Comparison of ENCODE assay signal across 7 mouse cellular contexts in genomic region chr11:120703696-120704454, GRCm38 (mm10). TPM values are rescaled to one million over a fixed set of nuclear protein-coding genes. Genes with fewer than 3 reads are reported as not detected.
A peak's percentile ranks its signal among the peaks of the same experiment; 100 is the strongest.
DNase-seq lines count a peak whose midpoint lies in the region; ATAC-seq and TF ChIP-seq lines count a peak whose summit lies in the region.

No protein-coding gene starts in this region.

- no peak for DNase-seq in kidney, adult 11 months
- peak; percentile 81 for DNase-seq in NIH3T3 (ENCODE audit: low read depth)
- DNase-seq in testis, postnatal 10 days (ENCODE audit: low spot score), result no peak
- no peak for DNase-seq in B cell, adult 2 months

- H3K27ac ChIP-seq in kidney, embryonic 14.5 days (ENCODE audit: low read depth, low read length), result peak overlapping the region; percentile 56; the same call in 1 of the 2 replicates
- peak overlapping the region; percentile 27; the same call in 1 of the 2 replicates for H3K27ac ChIP-seq in embryonic fibroblast, embryonic 13.5 days (ENCODE audit: insufficient read depth, low read length)
- 0 out of 2 replicates have a peak overlapping the region, but pooled peaks have one; percentile 25 for H3K27ac ChIP-seq in midbrain, embryonic 13.5 days

- H3K36me3 ChIP-seq in kidney, embryonic 14.5 days (ENCODE audit: control insufficient read depth, insufficient read depth, low read length), result peaks cover 20% of the 10 kb centered on the region
- H3K36me3 ChIP-seq in midbrain, embryonic 13.5 days, result peaks cover 45% of the 10 kb centered on the region

- no peak for TF ChIP-seq POLR2A in embryonic fibroblast, embryonic 13.5 days (IDR thresholded peaks at IDR 0.05; ENCODE audit: low read depth, low read length)

- H3K9ac ChIP-seq in kidney, embryonic 14.5 days (ENCODE audit: low read depth, low read length), result peak overlapping the region; percentile 34; the same call in 1 of the 2 replicates
- peak overlapping the region; percentile 42 for H3K9ac ChIP-seq in midbrain, embryonic 13.5 days (replicated peaks)

- peaks cover 44% of the 10 kb centered on the region for H3K4me1 ChIP-seq in kidney, embryonic 14.5 days (ENCODE audit: control insufficient read depth, insufficient read depth, low read length)
- H3K4me1 ChIP-seq in embryonic fibroblast, embryonic 13.5 days (ENCODE audit: control insufficient read depth, insufficient read depth, low read length), result peaks cover 11% of the 10 kb centered on the region
- peaks cover 45% of the 10 kb centered on the region for H3K4me1 ChIP-seq in midbrain, embryonic 13.5 days (replicated peaks)

- H3K9me3 ChIP-seq in kidney, embryonic 14.5 days (ENCODE audit: control insufficient read depth, low read length), result no peaks in the 10 kb centered on the region
- H3K9me3 ChIP-seq in midbrain, embryonic 13.5 days, result no peaks in the 10 kb centered on the region

- H3K4me2 ChIP-seq in kidney, embryonic 14.5 days (replicated peaks; ENCODE audit: low read depth, low read length), result no peak overlapping the region
- H3K4me2 ChIP-seq in midbrain, embryonic 13.5 days (replicated peaks), result no peak overlapping the region

- no peaks in the 10 kb centered on the region for H3K27me3 ChIP-seq in kidney, embryonic 14.5 days (ENCODE audit: control insufficient read depth, insufficient read depth, low read length)
- H3K27me3 ChIP-seq in midbrain, embryonic 13.5 days, result no peaks in the 10 kb centered on the region

- TF ChIP-seq CTCF in embryonic fibroblast, embryonic 13.5 days (IDR thresholded peaks at IDR 0.05; ENCODE audit: borderline replicate concordance, insufficient read depth, low read length), result peak; percentile 30; the same call in 1 of the 2 replicates

- no peak overlapping the region for H3K4me3 ChIP-seq in kidney, embryonic 14.5 days (ENCODE audit: low read length)
- no peak overlapping the region for H3K4me3 ChIP-seq in embryonic fibroblast, embryonic 13.5 days (ENCODE audit: insufficient read depth, low read length)
- H3K4me3 ChIP-seq in midbrain, embryonic 13.5 days (replicated peaks), result no peak overlapping the region

- ATAC-seq in kidney, embryonic 14.5 days (ENCODE audit: low FRiP score, low TSS enrichment), result no peak
- no peak for ATAC-seq in midbrain, embryonic 13.5 days

- WGBS in kidney, embryonic 14.5 days, result 32% methylated on average over 15 of the region's 15 CpGs
- 45% methylated on average over 15 of the region's 15 CpGs for WGBS in midbrain, embryonic 13.5 days

RNA-seq across cellular contexts. Expression of gene Cenpx, which starts 9.7 kb away (rescaled TPM):
- polyA plus RNA-seq in kidney, embryonic 14.5 days (2014; fragmentation: Nextera tagmentation; extraction: Ambion mirVana), result 157 and 195 TPM in 2 replicates
- 42.8 and 44.1 TPM in 2 replicates for polyA plus RNA-seq in embryonic fibroblast, embryonic 13.5 days (2011; ENCODE audit: insufficient read length, low read depth, missing spikeins)
- 99.9 and 112 TPM in 2 replicates for polyA plus RNA-seq in midbrain, embryonic 13.5 days (2015; fragmentation: Nextera tagmentation; extraction: Ambion mirVana)

RNA-seq across cellular contexts. Expression of gene Lrrc45, which starts 9.8 kb away (rescaled TPM):
- 41.9 and 43.1 TPM in 2 replicates for polyA plus RNA-seq in kidney, embryonic 14.5 days (2014; fragmentation: Nextera tagmentation; extraction: Ambion mirVana)
- polyA plus RNA-seq in embryonic fibroblast, embryonic 13.5 days (2011; ENCODE audit: insufficient read length, low read depth, missing spikeins), result 16.1 and 17.8 TPM in 2 replicates
- 60.6 and 71.8 TPM in 2 replicates for polyA plus RNA-seq in midbrain, embryonic 13.5 days (2015; fragmentation: Nextera tagmentation; extraction: Ambion mirVana)

RNA-seq across cellular contexts. Expression of gene Rac3, which starts 17.4 kb away (rescaled TPM):
- polyA plus RNA-seq in kidney, embryonic 14.5 days (2014; fragmentation: Nextera tagmentation; extraction: Ambion mirVana), result 5.0 and 28.7 TPM in 2 replicates
- 16.0 and 20.8 TPM in 2 replicates for polyA plus RNA-seq in embryonic fibroblast, embryonic 13.5 days (2011; ENCODE audit: insufficient read length, low read depth, missing spikeins)
- polyA plus RNA-seq in midbrain, embryonic 13.5 days (2015; fragmentation: Nextera tagmentation; extraction: Ambion mirVana), result 206 and 218 TPM in 2 replicates

RNA-seq across cellular contexts. Expression of gene Dcxr, which starts 23.2 kb away (rescaled TPM):
- polyA plus RNA-seq in kidney, embryonic 14.5 days (2014; fragmentation: Nextera tagmentation; extraction: Ambion mirVana), result 21.1 and 23.2 TPM in 2 replicates
- polyA plus RNA-seq in embryonic fibroblast, embryonic 13.5 days (2011; ENCODE audit: insufficient read length, low read depth, missing spikeins), result 31.6 and 52.4 TPM in 2 replicates
- 6.5 and 7.3 TPM in 2 replicates for polyA plus RNA-seq in midbrain, embryonic 13.5 days (2015; fragmentation: Nextera tagmentation; extraction: Ambion mirVana)

RNA-seq across cellular contexts. Expression of gene Cbr2, which starts 28.0 kb away (rescaled TPM):
- polyA plus RNA-seq in kidney, embryonic 14.5 days (2014; fragmentation: Nextera tagmentation; extraction: Ambion mirVana), result 0.47 TPM in 1 of 2 replicates, not detected in the other
- 27.8 and 30.7 TPM in 2 replicates for polyA plus RNA-seq in embryonic fibroblast, embryonic 13.5 days (2011; ENCODE audit: insufficient read length, low read depth, missing spikeins)
- polyA plus RNA-seq in midbrain, embryonic 13.5 days (2015; fragmentation: Nextera tagmentation; extraction: Ambion mirVana), result 0.32 and 0.38 TPM in 2 replicates
